Mouse (Mus musculus): ENCODE results near the gene Dkk3.

The Dkk3 gene

DNA sequence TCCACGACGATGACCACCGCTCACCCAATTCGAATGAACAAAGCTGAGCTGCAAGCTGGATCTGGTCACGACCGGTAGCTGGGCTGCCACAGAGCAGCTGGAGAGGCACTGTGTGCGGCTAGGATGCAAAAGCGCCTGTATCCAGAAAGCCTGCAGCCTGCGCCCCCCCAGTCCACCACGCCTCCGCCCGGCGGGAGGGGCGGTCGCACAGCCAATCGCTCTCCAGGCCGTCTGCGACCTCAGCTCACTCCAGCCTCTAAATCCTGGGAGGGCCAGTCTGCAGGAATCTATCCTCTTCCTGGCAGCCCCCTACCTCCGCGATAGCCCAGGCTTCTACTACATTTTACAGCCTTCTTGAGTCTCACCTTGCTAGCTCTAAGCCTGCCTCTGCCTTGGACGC lies at the start of gene Dkk3:
Dkk3 (minus strand) TSS at position 116 of the 400 bp plus-strand sequence.
- peak in 1 of 2 experiments; percentile 24 for DNase-seq

DNA sequence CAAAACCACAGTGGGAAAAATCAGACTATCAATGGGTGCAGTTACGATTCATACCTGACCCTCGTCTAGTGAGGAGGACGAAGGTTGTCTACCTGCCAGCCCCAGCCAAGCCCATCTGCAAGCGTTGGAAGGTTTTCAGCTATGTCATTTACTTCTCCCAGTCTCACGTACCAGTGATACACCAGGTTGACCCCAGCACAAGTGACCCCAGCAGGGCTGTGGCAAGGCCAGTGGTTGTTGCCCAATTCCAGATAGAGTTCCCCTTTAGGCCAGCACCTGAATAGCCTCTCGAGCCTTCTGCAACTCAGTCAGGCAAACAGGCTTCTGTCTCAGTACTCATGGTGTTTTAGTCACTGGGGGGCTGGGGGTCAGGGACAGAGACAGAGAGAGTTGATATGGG lies 48.9 kb upstream of the Dkk3 start:
- no peak for DNase-seq

DNA sequence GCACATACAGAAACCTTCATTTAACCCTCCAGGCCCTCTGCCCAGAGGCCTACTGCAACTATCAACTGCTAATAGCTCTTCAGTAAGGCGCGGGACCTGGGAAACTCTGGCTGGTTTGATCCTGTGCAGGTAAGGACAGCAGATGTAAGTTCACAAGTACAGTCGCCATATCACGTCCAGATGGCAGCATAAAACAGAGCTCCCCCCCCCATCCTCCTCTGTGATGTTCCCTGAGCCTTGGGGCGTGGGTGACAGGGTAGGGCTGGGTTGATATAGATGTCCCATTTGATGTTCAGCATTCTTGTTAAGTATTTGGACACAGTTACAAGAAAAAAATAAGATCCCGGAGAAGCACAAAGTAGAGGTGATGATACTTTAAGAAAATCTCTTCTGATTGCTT lies 46.7 kb upstream of the Dkk3 start:
- peak in 1 of 2 experiments; percentile 36 for DNase-seq

DNA sequence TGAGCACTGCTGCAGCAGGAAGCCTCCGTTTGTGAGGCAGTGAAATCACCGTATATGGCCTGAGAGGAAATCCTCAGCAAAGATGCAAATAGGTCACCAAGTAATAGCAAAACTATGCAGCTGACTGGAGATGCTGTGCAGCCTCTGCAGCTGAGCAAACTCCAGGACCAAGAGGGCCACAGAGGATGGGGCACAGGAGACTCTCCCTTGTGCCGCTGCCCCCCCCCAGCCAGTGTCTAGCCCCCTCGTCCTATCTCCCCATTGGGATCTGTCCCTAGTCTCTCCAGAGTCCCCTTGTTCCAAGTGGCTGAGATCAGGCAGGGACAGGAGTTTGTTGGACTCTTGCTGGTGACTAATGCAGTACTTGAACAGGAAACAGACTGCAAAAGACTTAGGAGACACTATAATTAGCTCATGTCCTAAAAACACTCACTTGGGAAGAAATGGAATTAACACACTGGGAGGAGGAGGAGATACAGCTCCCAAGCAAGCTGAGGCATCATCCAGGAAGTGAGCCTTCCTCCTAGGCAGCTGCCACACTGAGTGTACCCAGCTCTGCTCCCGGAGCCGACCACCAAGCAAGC lies 45.6 kb upstream of the Dkk3 start:
- peak; percentile 41 to 49 for DNase-seq

DNA sequence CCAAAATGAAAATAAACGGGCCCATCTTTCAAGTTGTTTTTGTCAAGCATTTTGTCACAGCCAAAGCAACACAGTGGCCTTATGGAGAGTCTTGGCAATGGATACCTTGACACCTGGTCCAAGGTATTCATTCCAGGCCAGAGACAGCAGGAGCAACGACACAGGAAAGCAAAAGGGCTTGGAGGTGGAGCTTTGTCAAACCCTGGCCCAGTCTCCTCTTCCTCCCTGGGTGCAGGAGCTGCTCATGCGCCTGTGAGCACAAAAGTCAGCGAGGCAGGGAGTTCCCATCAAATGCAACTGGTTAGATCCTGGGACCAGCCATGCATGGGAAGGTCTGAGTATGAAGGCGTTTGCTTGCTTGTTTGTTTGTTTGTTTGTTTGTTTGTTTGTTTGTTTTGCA lies 45.1 kb upstream of the Dkk3 start:
- DNase-seq, result peak; percentile 82 to 84

DNA sequence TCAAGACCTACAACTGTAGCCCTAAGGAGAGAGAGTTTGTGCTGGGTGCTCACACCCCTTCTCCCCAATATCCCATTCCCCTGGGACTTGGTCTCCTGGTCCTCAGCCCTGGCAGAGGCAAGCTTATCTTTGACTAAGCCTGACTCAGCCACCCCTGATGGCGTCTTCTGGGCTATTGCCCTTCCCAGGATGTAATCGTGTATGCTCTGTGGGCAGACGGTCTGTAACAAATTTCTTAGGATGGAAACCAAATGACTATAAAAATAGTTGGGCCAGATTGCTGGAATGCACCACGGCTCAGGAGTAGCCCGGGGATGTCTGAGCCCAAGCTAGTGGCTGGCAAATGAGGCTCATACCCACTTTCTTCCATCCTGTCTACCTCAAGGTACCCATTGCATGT lies 44.0 kb upstream of the Dkk3 start:
- DNase-seq, result peak; percentile 47 to 52

DNA sequence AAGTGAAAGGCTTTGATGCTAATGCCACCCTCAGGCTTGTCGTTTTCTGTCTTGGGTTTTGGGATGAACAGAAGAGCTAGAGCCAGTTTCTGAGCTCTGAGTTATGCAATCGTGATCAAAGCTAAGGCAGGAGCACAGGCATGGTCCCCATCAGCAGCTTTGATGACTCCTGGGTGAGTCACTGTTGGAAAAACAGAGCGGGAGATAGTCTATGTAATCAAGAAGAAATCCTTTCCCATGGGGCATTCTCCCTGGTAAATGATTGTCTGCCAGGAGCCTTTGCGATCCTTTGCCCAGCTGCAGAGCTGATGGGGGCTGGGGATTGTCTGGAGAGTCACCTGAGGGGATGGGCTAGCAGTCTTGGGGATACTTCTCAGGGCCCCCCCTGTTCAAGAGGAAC lies 43.3 kb upstream of the Dkk3 start:
- DNase-seq, result no peak

DNA sequence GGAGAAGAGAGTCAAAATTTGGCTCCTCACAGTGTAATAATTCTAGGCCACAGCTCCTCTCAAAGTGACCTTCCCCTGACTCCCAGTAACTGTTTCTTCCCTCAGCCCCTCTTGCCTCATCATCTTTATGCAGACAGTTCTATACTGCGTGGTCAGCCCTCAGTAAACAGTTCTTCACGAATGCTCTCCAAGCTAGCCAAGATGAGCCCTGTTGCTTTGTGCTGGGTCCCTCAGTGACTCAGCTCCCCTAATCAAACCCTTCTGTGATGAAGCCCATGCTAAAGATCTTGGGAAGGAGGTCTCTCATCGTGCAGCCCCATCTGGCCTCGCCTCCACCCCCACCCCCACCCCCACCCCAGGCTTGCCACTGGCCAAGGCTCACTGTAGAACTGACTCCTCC lies 41.9 kb upstream of the Dkk3 start:
- DNase-seq, result no peak

DNA sequence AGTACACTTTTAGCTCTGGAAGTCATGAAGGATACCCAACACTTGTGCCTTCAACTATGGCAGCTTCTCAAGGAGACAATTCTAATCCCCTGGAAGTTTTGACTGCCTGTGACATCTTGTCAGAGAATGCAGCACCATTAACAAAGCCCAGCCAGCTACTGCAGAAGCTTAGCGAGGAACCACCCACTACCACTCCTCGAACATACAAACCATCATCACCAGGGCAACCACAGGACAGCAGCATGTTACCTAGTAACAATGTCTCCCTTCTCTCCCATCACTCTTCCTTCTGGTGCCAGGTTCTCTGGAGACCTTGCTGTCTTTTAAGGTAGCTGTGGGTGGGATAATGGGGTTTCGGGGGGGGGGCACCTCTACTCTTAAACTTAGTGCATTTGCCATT lies 40.5 kb upstream of the Dkk3 start:
- no peak for DNase-seq

DNA sequence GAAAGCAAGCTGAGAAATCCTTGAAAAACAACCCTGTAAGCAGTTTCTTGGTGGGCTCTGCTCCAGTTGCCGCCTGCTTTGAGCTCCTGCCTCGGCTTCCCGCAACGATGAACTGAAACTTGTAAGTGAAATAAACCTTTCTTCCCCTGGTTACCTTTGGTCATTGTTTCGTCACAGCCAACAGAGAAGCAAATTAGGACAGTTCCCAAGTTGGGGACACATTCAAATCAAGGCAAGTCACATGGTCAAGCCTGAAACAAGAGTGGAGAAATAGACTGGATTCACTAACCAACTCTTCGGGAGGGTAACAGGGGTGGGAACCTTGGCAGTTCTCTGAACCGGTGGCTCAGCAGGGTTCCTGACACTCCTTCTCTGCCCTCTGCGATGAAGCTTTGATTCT lies 38.6 kb upstream of the Dkk3 start:
- DNase-seq, result no peak

DNA sequence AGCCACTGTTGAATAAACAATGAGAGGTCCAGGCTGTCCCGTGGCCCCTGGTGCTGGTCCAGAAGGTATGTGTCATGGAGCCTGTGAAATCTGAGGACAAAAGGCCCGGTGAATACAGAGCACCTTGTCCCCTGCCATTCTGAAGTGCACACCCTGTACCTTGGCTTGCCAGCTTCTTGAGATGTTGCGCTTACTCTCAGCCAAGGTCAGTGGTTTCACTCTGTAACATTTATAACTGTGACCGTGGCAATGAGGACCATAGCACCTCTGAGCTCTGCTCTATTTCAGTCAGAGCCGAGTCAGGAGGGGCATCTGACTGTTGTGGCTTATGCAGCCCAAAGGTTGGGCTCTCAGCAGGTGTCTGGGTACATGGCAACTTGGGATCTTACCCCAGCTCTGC lies 35.4 kb upstream of the Dkk3 start:
- DNase-seq, result no peak

DNA sequence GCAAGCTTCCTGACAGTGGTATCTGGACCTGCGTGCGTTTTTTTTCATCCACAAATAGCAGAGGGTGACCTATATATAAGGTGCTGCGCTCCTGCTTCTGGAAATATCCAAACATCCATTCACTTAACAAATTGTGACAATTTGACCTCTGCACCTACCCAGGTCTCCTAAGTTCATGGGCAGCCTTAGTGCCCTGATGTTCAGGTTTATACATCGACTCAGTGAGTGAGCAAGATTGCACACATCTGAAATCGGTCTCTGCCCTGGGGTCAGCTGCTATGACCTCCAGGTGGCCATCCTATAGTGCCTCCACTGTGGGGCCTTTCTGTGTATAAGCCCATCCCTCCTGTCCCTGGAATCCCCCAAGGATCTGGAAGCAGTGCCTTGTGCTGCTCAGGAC lies 33.9 kb upstream of the Dkk3 start:
- DNase-seq, result no peak

DNA sequence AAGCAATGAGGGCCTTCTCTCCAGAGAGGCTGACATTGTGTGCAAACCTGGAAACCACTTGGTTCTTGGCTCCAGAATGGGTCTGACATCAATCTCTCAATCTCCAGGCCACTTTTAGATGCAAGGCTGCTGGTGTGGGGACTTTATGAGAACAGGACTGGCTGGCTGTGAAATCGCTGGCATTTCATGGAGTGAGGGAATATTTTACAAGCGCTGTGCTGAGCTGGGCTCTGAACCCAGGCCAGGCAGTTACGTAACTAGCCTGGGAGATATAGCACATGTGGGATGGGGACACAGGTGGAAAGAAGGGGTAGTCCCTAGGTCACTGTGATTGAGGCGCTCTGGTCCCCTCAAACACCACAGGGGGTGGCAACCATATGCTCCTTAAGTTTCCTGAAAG lies 33.4 kb upstream of the Dkk3 start:
- DNase-seq, result peak; percentile 52 to 61

DNA sequence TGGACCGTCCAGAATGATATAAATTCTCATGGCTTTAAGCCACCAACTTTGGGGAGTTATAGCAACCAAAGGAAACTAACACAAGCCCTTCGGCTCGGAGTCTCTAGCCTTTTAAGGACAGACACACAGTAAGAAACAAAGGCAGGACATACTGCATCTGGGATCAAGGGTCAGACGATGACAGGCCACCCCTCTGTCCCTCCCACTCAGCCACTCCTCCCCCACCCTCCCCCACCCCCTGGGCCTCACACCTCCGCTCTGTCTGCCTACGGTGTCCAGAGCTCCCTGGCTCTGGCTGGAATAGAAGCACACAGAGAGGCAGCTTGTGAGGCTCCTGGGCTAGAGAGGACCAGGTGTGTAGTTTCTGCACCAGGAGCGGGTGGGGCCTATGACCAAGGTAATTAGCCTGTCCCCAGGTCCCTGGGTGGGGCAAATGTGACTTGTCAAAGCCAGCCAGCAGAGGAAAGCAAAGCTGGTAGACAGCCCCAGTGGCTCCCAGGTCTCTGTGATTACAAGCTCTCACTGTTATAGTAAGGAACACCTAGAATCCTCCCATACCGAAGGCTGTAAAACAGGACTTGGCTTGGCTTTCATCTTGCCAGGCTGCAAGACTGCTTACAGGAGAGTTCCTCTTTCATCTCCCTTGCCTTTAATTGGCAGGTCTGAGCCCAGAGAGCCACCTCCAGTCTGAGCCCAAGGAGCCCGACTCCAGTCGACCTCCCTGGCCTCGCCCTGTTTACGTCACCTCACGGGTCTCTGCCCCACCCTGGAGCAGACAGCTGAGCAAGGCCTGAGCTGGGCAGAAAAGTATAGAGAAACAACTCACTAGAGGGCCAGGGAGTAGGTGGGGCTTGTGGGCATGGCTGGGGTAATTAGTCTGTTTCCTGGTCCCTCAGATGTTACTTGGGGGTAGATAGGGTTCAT lies 28.9 kb upstream of the Dkk3 start:
- DNase-seq, result no peak

DNA sequence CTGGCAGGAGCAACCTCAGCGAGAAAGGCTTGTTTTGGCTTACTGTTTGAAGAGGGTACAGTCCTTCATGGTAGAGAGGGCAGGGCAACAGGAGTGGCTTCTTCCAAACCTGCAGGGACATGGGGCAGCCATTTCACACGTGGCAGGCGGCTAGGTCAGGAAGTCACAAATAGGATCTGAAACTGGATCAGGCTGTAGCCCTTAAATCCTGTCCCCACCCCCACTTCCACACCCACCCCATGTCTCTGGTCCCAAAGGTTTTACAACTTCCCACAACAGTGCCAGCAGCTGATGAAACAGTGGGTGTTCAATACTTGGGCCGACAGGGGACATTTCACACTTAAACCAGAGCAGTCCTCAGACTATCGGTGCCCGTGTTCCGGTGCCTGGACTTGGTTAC lies 28.0 kb upstream of the Dkk3 start:
- DNase-seq, result no peak

DNA sequence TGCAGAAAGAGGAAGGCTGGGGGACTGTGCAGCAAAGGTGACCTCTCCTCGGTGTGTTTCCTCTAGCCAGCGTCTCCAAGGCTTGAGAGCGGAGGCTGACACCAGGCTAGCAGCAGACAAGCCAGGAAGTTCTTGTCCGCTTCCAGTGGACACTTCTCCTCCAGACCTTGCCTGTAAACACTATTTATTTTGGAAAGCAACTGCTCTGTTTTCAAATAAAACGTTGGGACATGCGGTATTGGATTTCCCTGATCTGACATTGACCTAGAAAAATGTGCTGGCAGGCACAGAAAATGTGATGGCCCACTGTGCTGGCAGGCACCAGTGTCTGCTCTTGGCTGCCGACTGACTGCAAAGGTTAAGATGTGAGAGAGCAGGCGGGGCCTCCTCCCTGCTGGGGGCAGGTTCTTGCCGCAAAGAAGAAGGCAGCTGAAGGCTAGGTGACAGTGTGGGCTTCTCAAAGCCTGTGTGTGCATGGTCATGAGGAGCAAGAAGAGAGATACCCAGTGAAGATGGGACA lies 26.4 kb upstream of the Dkk3 start:
- peak; percentile 83 to 88 for DNase-seq

DNA sequence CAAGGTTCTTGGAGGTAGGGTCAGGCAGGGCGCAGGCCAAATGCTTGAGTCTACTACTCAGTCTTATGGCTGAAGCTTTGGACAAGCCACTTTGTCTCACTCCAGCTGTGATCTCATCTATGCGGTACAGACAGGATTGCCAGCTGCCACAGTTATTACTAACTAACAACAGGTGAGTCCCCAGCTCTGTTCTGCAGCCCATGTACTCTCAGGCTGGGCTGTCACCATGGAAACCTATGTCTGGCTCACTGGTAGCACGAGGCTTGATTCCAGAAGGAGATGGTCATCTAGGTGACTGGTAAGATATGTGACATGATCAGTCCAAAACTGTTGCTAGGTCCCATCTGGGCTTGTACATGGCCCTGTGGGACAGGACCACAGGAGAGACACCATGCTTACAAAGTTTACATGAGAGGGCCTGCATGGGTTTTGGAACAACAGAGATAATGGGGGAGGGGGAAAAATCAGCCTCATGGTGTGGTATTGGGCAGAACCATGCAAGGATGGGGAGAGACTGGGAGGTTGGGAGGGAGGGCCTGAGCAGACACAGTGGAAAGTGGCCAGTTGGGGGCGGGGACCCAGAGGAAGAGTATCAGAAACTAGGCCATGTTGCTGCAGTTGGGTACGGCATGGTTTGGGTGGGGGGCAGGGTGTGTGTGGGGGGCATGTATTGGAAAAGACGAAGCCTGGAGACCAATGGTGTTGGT lies 25.8 kb upstream of the Dkk3 start:
- peak in 1 of 2 experiments; percentile 64 for DNase-seq

DNA sequence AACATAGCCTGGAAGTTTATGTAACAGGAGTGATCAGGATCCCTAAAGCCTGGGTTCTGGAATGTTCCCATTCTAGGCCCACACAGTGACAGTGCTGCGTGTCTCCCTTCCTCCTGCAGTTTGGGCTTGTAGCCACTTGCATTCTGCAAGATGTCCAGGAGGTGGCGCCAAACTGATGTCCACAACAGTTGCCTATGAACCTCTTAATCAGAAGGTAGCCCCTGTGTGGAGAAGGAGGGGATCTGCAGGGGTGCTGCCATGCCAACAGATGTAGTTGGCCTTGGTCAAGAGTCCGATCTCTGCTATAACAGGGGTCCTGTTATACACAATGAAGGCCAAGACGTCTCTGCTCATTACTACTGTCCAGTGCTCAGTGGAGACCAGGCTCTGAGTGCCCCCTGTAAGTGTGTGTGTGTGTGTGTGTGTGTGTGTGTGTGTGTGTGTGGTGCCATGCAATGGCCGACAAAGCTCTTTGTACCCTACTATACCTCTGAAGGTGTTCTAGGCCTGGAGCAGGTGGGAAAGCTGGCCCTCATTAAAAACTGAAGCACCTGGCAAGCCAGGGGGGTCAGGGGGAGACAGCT lies 24.5 kb upstream of the Dkk3 start:
- DNase-seq, result peak; percentile 95

DNA sequence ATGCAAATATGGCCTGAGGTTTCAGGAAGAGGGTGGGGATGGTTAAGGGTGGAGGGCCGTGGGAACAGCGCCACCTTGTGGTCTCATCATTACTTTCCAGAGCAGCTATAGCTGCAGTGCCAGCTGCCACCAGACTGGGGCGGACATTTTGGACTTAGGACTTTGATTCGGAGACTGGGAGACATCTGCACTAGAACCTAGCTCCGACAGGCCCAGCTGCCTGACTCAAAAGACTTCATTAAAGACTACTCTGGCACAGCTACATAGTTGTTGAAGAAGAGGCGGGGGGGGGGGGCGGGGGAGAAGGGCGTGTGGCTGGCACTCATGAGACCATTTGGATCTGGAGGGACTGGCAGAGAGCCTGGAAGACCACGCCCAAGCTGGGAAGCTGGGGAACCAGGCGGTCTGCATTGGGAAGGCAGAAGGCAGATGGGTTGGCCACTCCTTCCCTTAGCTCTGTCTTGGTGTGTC lies 21.4 kb upstream of the Dkk3 start:
- peak; percentile 86 to 91 for DNase-seq

DNA sequence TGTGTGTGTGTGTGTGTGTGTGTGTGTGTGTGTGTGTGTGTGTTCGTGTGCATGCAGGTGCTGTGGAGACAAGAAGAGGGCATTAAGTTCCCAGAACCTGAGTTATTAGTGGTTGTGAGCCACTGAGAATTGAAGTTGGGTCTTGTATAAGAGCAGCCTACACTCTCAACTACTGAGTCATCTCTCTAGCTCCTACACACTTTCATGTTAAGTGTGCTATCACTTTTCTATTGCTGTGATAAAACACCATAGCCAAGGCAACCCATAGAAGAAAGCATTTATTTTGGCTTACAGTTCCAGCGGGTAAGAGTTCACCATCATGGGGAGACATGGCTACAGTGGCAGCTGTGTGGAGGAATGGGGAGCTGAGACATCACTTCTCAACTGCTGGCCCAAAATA lies 17.8 kb upstream of the Dkk3 start:
- DNase-seq, result no peak

DNA sequence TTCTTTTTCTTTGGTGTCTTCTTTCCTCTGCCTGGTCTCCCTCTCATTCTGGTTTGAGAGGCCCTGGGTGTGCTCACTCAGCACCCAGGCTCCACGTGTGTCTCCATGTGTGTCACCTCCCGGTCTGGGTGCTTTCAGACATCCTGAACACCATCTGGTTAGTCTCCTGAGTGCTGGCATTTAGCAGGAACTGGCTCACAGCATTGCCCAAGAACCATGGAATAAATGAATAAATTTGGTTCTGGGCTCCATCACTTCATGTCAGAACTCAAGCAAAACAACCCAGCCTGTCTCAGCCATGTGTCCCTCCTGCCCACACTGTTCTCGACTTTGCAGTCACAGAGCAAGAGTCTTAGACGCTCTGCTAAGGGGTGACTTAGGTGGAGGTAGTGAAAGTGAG lies 13.8 kb upstream of the Dkk3 start:
- DNase-seq, result no peak

DNA sequence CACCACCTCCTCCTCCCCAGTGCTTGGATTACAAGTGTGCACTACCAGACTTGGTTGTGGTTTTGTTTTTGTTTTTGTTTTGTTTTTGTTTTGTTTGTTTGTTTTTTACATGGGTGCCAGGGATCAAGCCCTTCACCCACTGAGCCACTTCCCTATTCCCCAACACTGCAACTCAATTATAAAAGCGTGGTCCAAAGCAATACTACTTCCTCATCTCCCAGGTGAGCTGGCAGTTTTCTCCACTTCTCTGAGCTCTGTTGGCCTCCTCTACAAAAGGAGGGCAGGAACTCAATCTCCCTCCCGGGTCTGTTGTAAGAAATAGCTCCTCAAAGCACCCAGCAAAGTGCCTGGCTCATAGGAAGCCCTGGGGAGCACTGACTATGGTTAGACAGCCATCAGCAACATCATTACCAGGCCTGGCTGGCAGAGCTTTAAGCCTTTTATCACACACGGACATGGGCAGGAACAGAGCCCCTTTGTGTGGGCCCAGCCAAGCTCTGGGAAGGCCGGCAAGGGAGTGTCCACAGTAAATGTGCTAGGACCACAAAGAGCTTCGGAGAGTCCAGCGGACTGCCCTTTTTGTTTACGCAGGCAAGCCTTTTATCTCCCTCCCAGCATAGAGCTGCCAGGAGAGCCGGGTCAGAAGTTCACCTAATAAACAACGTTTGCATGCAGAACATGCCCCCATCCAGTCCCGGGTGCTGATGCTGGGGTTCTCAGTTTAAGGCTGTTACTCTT lies 11.3 kb upstream of the Dkk3 start:
- DNase-seq, result no peak
